Mouse (Mus musculus) liver, adult 2 months (tissue): ENCODE measurements around the gene Paxx.

Experiments
- CTCF ChIP-seq: fragments of 200-500 bp; IDR thresholded peaks from 2 replicates; pipeline ENCODE4 v1.5.1; 2011; ENCODE audit warnings: low read depth, low read length, control low read depth
- POLR2A ChIP-seq: fragments of 200-500 bp; IDR thresholded peaks from 2 replicates; pipeline ENCODE4 v1.6.1; 2011; ENCODE audit warnings: low read length, control low read depth; ENCODE audit not compliant: insufficient read depth; ENCODE audit errors: extremely low read depth

- TF ChIP-seq CTCF (no peak), POLR2A (no peak)
Measured at GRCm38 (mm10) chr2:25431308-25431855, 29.5 kb downstream of the Paxx start.
